Mouse (Mus musculus) bone marrow, adult 2 months (tissue): Measurements from ENCODE around the gene Rtl5.

Experiments
- CTCF ChIP-seq: fragments of 200-500 bp; IDR thresholded peaks from 2 replicates; pipeline ENCODE4 v1.5.1; 2011; ENCODE audit warnings: low read length, control low read depth; ENCODE audit not compliant: control insufficient read depth, insufficient read depth
- POLR2A ChIP-seq: fragments of 200-500 bp; IDR thresholded peaks from 2 replicates; pipeline ENCODE4 v1.6.1; 2011; ENCODE audit warnings: low read depth, mild to moderate bottlenecking, control low read depth, low read length, borderline replicate concordance; ENCODE audit not compliant: control insufficient read depth

DNA sequence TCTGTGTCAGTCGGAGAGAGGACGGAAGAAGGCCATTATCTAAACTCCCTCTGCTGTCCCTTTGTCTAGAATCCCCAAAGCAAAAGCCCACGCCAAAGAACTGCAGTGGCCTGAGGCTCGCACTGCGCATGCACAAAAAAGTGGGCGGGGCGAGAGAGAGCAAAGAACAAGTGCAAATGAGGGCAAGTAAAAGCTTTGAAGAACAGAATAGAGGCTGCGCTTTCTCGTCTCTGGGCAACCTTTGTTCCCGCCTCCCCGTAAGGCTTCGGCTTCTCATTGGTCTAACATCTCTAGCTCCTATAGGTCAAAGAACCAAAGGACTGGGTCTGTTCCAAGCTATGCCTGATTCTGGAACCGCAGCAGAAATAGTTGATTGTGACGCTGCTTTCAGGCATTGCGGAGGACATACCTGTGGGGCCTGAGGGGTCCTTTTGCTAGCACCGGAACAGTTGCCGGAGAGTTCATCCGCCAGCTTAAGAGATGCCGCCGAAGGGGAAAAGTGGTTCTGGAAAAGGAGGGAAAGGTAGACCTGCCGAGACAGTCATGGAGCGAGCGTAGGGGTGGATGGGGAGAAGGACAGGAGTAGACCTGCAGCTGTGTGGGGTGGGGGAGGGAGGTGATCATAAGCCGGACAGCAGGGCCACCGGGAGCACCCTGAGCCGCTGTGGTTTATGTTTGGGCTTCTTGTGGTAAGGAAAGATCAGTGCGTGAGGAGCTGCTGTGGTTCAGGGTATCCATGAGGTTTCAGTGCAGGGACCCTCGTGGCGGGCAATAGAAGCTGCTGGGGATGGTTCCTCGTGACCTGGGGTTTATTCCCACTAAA is 48.1 kb upstream of the Rtl5 start, which contains the start of gene Pin4:
- TF ChIP-seq POLR2A: no peak
- no peak for TF ChIP-seq CTCF
